Comparison of ENCODE assay signal across 18 mouse cellular contexts in genomic region chr12:75565756-75566155, GRCm38 (mm10).
"Had no signal": no experiment of that assay in that cellular context is flagged by ENCODE, and none has a peak within 500 bp of the region (broad histone marks: within the 10 kb centered on the region; RNA-seq: fewer than 3 reads in every experiment).

No protein-coding gene starts in this region.

- H3K27me3 ChIP-seq: limb, embryonic 12.5 days; limb, embryonic 15.5 days; liver, embryonic 13.5 days; midbrain, embryonic 15.5 days; neural tube, embryonic 13.5 days; stomach, embryonic 15.5 days had no signal

- H3K27ac ChIP-seq: kidney, postnatal 0 days; limb, embryonic 12.5 days; limb, embryonic 15.5 days; liver, embryonic 13.5 days; midbrain, embryonic 15.5 days; neural tube, embryonic 13.5 days; stomach, embryonic 15.5 days had no signal

- H3K9ac ChIP-seq: limb, embryonic 12.5 days; limb, embryonic 15.5 days; midbrain, embryonic 15.5 days; neural tube, embryonic 13.5 days; stomach, embryonic 15.5 days had no signal

- DNase-seq: kidney, postnatal 25 days; left cerebral cortex, postnatal 4 days; liver, embryonic 13.5 days; lung, adult 2 months; lung, postnatal 14 days; lung, postnatal 4 days; retina, postnatal 1 day; right cerebral cortex, postnatal 25 days; spleen, adult 18-20 months; thymus, postnatal 25 days had no signal

- H3K36me3 ChIP-seq: liver, embryonic 13.5 days; midbrain, embryonic 15.5 days; neural tube, embryonic 13.5 days; stomach, embryonic 15.5 days had no signal

- H3K4me3 ChIP-seq: limb, embryonic 12.5 days; limb, embryonic 15.5 days; liver, embryonic 13.5 days; midbrain, embryonic 15.5 days; myocyte; neural tube, embryonic 13.5 days; stomach, embryonic 15.5 days had no signal

- H3K4me1 ChIP-seq: limb, embryonic 15.5 days had no signal

- ATAC-seq: midbrain, embryonic 15.5 days had no signal

- H3K4me2 ChIP-seq: limb, embryonic 12.5 days; limb, embryonic 15.5 days; liver, embryonic 13.5 days; midbrain, embryonic 11.5 days; midbrain, embryonic 15.5 days; neural tube, embryonic 13.5 days; stomach, embryonic 15.5 days had no signal

- H3K9me3 ChIP-seq: limb, embryonic 12.5 days; limb, embryonic 15.5 days; liver, embryonic 13.5 days; midbrain, embryonic 15.5 days; neural tube, embryonic 13.5 days; stomach, embryonic 15.5 days had no signal
